Mouse (Mus musculus) megakaryocyte, adult 5-6 weeks (primary cell): Measurements from ENCODE around the gene 1500009C09Rik. TPM values are rescaled to one million over a fixed set of nuclear protein-coding genes. Genes with fewer than 3 reads are reported as not detected.

Source experiments
- ATAC-seq: 2 replicates; pipeline ENCODE4 v1.8.0; 2016; ENCODE audit warnings: mild to moderate bottlenecking, inconsistent platforms; ENCODE audit not compliant: poor library complexity, severe bottlenecking
- total RNA-seq, 2 experiments: library from RNA; stranded (forward) in 1 of 2; stranded (reverse) in 1 of 2; fragments of 153-499, 151-499 nt in 1 of 2; fragments of 221-1000, 200-1000 nt in 1 of 2; gene quantifications; 2 replicates each; pipeline versions ENCODE4 v1.2.3 to v1.2.4; 2015 to 2017

The 1500009C09Rik gene
- not detected in 2 replicates for total RNA-seq (2015)
- total RNA-seq (2017) = not detected in 2 replicates

GRCm38 (mm10) chr15:82252097-82252496 lies at the start of gene 1500009C09Rik:
1500009C09Rik (plus strand) TSS chr15:82252397.
- ATAC-seq = no peak

- no peak for ATAC-seq
These were observed 49.1 kb upstream of the 1500009C09Rik start for GRCm38 (mm10) chr15:82203090-82203489.

- ATAC-seq = no peak
These were observed 48.4 kb upstream of the 1500009C09Rik start for GRCm38 (mm10) chr15:82203611-82204351.

GRCm38 (mm10) chr15:82204680-82205371 lies 47.4 kb upstream of the 1500009C09Rik start:
- no peak for ATAC-seq

- no peak for ATAC-seq
These were observed 45.7 kb upstream of the 1500009C09Rik start for GRCm38 (mm10) chr15:82206365-82207104.

GRCm38 (mm10) chr15:82207105-82207459 lies 45.1 kb upstream of the 1500009C09Rik start:
- no peak for ATAC-seq

- ATAC-seq = no peak
These were observed 44.5 kb upstream of the 1500009C09Rik start for GRCm38 (mm10) chr15:82207504-82208219.

- no peak for ATAC-seq
These were observed 43.9 kb upstream of the 1500009C09Rik start for GRCm38 (mm10) chr15:82208307-82208706.

- ATAC-seq = no peak
These were observed 42.7 kb upstream of the 1500009C09Rik start for GRCm38 (mm10) chr15:82209295-82210050.

GRCm38 (mm10) chr15:82210801-82211200 lies 41.4 kb upstream of the 1500009C09Rik start:
- ATAC-seq = no peak

- no peak for ATAC-seq
These were observed 40.9 kb upstream of the 1500009C09Rik start for GRCm38 (mm10) chr15:82211281-82211680.

GRCm38 (mm10) chr15:82211911-82212751 lies 40.1 kb upstream of the 1500009C09Rik start:
- ATAC-seq = peak; percentile 12; the same call in 1 of the 2 replicates

- no peak for ATAC-seq
These were observed 39.5 kb upstream of the 1500009C09Rik start, which contains the start of gene Shisa8 for GRCm38 (mm10) chr15:82212752-82213063. Shisa8 (minus strand) TSS chr15:82212815.

GRCm38 (mm10) chr15:82213222-82213621 lies 39.0 kb upstream of the 1500009C09Rik start:
- ATAC-seq = no peak

- ATAC-seq = no peak
These were observed 36.7 kb upstream of the 1500009C09Rik start for GRCm38 (mm10) chr15:82215332-82216046.

- no peak for ATAC-seq
These were observed 35.9 kb upstream of the 1500009C09Rik start for GRCm38 (mm10) chr15:82216142-82216827.

- no peak for ATAC-seq
These were observed 35.2 kb upstream of the 1500009C09Rik start for GRCm38 (mm10) chr15:82217039-82217438.

GRCm38 (mm10) chr15:82217980-82218379 lies 34.2 kb upstream of the 1500009C09Rik start:
- ATAC-seq = no peak
